Mouse (Mus musculus) lung, postnatal 10 days (tissue): ENCODE data around the gene Tsc22d1.

ENCODE experiments used
- DNase-seq: peaks from one replicate; pipeline ENCODE4 v3.0.0; 2021

Tsc22d1 gene

DNA sequence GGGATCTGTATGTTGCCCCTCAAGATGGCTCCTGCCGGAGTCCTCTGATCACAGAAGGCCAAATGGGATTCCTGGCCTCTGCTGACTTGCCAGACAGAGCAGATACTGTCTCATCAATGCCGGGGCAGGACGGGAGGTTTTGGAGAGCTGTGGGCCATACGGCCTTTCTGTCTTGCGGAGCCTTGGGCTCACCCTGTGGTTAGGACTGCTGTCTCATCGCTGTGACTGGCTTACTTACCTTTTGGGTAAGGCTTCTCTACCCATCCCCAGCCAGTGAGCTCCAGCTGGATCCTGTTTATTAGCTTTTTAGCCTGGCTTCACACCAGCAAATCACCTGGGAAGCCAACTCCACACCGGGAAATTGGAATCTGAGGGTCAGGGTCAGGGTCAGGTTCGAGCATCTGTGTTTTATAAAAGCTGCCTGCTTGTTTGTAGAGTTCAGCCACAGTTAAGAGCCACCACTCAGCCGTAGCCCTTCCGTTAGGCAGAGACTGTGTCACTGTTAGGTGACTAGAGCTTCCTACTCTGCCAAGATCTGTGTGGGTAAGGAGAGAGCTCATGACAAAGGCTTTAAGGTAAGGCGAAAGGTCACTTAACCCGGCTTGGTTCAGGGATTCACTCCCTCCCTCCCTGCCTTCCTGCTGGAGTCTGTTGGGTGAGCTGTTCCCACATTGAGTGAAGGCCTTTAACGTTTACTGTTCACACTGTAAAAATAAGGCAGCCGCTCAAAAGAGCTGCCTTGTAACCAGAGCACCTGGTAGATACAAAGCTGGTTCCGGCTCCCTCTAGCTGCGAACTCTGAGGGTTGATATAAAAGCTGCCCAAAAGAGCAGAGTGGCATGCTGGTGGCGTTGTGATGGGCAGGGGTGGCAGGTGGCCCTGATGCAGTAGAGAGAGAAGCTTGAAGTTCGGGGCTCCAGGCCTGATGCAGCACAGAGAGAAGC is 73.6 kb downstream of the Tsc22d1 start:
- DNase-seq, result no peak

DNA sequence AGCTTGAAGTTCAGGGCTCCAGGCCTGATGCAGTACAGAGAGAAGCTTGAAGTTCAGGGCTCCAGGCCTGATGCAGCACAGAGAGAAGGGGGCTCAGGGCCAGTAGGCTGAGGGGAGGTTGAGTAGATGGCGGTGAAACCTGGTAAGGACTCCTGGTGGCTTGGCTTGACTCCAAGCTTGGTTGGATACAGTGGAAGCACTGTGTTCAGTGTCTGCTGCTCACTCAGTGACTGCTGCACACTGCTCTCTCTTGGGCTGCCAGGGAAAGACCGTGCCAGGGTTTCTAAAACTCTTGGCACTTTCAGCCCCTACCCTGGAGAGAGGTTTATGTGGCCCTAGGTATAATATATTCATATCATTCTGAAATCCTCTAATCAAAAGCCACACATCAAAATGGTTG is 74.4 kb downstream of the Tsc22d1 start:
- DNase-seq, result no peak

DNA sequence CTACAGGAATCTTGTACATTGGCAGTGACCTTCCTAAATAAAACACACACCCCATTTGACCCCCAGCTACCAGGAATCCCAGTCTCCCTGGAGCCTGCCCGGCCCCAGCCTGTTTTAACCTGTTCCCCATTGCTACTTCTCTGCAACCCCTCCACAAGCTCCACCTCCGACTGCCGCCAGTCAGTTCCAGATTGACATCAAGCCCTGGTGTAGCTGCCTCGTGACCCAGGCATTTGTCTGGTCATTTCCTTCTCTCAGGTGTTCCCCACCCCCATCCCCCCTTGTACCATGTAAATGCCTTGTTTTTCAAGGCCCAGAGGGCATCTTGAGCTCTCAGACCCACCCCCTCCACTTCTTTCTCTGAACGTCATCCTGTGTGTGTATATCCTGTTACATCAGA is 80.3 kb downstream of the Tsc22d1 start:
- no peak for DNase-seq

DNA sequence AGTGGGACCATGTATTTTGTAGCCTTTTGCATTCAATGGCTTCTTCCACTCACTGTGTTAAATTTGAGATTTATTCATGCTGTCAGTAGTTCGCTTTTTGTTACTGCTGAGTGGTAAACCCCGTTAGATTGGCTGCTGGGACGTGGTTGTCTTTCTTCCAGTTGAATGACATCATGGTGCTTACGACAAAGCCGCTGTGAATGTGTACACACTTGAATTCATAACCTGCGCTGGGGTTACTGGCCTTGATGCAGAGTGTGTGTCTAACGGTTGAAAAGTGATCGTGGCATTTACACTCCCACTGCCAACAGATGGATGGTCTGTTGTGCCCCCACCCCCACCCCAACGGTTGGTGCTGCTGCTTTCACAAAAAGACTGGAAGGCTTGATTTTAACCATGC is 82.4 kb downstream of the Tsc22d1 start:
- DNase-seq, result no peak

DNA sequence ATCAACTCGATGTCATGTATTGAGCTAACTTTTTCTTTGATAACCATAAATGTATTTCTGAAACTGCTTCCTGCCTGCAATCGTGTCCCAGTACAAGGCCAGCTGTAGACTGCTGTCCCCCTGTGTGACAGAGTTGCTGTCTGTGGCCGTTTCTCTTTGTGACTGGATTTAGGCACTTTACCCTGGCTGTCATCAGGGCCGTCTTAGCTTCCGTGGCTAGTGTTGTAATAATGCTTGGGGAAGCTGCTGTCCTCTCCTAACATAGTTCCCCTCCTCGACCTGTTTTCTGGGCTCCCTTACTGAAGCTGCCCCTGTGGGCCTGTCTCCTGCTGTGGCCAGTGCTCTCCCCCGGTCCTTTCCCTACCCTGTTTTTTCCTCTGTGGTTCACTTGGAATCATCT is 83.4 kb downstream of the Tsc22d1 start:
- DNase-seq, result no peak

DNA sequence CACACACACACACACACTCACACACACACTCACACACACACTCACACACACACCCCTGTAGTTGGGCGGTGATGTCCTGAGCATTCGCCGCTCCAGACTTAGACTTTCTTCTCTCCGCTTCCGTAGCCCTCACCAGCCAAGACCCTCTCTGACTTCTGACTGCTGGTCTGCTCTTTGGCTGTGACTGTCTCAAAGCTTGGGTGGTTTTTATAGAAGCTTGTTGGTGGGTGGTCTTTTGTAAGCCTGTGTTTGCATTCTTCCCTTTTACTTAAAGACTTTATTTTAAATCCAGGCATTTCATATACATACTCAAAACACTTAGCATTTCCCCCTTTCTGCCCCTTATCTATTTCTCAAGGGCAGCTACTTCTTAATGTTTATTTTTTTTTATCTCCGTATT is 84.7 kb downstream of the Tsc22d1 start:
- no peak for DNase-seq

DNA sequence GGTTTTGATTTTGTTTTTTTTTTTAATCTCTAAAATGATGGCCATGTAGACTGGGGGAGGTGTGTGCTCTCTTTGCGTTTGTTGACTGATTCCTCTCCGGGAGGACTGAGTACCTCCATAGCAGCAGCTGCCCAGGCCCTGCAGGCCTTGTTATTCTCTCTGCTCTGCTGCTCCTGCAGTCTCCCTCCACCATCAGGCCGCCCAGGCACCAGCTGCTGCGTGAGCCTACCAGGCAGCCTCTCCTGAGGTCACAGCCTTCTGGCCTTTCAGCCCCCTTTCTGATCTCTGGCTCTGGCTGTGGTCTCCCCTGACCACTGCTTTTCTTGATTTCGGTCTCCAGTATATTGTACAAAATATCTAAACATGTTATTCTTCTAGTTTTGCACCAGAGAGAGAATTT is 85.3 kb downstream of the Tsc22d1 start:
- no peak for DNase-seq

DNA sequence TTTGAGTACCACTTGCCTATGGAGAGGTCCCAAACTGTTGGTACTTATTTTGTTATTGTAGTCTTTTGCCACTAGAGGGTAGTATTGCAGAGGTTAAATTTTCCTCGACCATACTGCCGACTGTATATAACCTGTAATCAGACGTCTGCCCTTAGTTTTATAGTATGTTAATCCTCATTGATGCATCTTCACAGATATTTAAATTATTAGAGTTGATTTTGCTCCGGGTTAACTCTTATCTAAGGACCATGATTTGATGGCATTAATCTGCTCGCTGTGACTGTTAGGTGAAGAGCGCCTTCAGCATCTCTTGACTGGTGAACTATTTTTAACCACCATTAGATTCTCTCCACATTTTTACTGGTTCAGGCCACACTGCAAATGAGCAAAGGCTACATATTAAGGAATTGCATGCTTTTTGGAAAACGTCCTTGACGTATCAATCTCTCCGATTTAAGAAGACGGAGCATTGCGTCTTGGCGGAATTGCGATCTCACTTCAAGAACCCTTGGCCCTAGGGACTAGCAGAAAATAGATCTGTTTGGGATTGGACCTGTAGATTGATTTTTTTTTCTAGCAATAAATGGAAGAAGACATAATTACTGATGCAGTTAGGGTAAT is 88.6 kb downstream of the Tsc22d1 start:
- no peak for DNase-seq

DNA sequence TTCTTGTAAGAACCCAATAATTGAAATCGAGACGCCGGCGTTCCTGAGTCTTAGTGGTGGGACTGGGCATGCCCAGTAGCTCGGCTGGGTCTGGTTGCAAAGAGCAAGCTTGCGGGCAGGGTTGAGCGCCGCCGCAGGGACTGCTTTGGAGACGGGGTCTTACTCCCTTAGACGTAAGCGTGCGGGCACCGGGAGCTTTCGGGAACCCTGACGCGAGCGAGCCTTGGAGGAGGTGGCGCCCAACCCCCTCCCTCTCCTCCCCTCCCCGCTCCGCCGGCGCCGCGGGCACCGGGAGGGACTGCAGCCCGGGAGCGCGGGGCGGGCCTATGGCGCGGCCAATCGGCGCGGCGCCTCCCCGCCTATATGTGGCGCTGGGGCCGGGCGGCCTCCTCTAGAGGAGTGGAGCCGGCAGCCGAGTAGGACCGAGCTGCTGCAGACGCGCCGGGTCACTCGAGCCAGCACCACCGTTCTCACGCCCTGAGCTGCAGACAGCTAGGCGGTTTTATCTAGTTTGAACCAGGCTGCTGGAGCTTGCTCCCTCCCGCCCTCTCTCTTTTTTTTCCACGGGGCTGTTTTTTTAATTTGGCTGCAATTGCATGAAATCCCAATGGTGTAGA is 89.5 kb downstream of the Tsc22d1 start:
- DNase-seq, result peak; percentile 95

DNA sequence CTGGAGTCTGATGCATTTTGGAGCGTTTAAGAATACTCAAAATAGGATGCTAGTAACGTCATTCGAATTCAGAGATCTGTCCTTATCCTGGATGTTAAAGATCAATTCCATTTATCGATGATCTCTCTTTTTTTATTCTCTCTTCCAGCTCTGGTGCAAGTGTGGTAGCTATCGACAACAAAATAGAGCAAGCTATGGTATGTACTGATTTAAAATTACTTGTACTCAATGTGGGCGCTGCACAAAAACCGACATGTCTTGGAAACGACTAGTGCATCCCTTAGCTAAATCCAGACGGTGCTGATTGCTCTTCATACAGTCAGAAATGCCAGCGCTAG is 90.3 kb downstream of the Tsc22d1 start:
- DNase-seq, result no peak

DNA sequence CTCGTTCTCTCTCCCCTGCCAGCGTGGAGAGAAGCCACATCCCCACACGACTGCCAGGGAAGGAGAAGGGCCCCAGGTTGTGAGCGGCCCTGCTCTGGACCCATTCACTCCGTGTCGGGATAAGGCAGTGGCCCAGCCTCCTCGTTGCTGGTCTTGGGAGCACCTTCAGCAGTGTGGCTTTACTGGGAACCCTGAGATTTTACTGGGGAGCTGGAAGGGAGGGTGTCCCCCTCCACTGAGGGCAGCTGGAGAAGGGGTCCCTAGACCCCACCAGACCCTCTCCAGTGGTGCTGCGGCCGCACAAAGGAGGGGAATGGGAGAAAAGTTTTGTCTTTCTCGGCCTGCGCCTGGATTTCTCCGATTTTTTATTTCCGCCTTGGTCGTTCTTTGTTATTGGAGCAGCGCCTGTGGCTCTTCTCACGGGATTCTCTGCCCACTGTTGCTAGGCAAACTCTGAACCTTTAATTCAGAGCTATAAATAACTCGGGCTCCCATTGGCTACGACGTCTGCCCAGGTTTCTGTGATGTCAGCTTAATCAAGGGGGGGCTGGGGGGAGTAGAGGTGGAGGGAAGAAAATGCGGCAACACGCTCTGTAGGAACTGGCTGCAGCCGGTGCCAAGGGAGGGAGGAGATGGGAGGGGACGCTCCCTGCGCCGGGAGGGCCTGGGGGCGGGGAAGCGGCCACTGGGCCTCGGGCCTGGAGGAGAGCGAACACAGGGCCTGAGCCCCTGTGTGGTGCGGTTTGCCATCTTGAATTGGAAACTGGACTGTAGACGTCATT is 90.9 kb downstream of the Tsc22d1 start:
- peak; percentile 95 for DNase-seq

DNA sequence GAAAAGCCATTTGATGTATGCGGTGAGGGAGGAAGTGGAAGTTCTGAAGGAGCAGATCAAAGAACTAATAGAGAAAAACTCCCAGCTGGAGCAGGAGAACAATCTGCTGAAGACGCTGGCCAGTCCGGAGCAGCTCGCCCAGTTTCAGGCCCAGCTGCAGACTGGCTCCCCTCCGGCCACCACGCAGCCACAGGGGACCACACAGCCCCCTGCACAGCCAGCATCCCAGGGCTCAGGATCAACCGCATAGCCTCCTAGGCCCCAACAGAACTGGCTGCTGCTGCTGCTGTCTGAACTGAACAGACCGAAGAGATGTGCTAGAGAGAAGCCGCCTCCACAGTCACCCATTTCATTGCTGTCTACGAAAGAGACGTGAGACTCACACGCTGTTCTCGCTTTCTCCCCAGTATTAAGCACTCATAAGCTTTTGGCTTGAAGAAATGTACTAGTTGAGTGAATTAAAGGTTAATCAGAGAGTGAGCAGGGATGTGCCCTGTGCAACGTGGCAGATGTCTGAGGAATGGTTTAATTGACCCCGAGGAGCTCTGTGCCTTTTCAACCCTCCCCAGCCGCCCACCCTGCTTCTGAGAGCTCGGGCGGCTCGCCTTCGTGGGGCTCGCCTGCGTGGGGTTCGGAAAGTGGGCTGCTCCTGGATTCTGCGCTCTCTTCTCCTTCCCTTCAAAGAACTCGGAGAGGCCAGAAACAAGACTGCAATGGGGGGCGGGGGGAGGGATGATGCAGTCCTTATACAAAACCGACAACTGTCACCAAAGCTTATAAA is 91.9 kb downstream of the Tsc22d1 start:
- peak; percentile 36 for DNase-seq

DNA sequence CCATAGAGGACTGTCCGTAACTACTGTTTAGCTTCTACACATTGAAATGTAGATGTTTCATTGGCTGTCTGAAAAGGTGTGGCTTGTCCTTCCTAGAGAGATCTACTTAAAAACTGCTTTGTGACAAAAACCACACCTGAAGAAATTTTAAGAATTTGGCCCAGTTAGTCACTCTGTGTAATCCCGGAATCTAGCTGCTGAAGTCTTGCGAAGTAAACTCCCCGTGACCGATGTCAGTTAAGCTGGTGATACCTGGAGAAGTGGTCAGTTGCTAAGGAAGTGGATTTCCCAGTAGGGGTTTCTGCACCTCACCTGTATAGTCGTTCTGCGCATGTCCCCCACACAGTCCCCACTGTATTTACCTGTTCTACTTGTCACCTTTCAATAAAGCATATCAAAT is 92.6 kb downstream of the Tsc22d1 start:
- no peak for DNase-seq

DNA sequence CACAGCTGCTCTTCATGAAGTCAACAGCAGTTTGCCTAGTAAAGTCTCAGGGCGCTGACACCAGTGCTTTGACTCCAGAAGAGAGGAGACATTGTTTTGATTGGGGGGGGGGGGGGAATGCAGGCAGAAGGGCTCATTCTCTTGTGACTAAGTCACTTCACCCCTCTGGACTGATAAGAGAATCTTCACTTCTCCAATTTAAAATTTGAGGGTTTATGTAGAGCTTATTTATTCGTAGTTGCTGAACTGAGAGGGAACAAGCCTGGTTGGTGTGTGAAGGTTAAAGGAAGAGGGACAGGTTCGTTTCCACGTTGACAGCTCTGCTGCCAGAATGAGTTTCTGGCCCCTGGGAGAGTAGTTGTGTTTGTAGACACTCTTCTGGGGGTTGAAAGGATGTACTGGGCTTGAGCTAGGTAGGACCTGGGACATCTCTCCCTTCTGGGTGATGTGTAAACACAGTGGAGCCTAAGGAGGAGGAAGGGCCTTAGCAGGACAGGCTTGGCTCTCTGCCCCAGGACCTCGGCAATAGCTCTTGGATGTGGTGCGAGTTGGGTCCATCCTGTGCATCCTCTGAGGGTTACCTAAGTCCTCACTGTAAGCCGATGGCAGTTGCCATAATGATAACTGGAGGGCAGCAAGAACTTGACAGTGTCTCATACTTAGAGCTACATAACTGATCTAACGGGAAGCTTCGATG is 93.2 kb downstream of the Tsc22d1 start:
- DNase-seq, result no peak

DNA sequence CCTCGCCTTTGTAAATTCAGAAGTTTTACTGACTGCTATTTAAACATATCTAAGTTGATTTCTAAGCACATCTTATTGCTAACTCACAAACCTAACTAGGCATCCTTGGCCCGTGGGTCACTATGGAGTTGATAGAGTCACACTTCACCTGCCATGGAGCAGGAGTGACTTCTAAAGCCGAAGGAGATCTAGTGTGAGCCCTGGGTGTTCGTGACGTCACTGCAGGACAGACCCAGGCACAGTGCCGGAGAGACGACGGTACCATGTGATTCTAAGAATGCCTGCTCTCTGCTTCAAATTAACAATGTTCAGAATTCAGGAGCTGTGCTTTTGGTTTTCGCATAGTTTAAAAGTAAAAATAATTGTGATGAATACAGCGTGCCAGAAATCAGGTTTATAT is 93.9 kb downstream of the Tsc22d1 start:
- no peak for DNase-seq

DNA sequence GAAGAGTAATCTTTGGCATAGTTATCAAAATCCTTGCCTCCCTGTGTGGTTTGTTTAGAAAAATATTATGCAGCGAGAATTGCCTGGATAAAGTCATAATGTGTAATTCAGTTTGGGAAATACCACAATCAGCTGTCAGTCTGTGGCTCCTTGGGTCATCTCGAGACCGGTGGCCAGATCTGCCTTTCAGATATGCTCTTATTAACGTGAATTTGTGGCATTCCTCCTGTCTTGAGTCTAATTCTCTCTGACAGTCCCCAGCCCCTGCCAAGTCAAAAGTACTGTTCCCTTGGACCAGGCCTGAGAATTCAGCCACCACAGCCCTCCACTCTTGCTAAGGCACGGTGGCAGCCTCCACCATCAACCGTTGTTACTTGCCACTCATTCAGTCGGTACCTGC is 97.2 kb downstream of the Tsc22d1 start:
- DNase-seq, result no peak

DNA sequence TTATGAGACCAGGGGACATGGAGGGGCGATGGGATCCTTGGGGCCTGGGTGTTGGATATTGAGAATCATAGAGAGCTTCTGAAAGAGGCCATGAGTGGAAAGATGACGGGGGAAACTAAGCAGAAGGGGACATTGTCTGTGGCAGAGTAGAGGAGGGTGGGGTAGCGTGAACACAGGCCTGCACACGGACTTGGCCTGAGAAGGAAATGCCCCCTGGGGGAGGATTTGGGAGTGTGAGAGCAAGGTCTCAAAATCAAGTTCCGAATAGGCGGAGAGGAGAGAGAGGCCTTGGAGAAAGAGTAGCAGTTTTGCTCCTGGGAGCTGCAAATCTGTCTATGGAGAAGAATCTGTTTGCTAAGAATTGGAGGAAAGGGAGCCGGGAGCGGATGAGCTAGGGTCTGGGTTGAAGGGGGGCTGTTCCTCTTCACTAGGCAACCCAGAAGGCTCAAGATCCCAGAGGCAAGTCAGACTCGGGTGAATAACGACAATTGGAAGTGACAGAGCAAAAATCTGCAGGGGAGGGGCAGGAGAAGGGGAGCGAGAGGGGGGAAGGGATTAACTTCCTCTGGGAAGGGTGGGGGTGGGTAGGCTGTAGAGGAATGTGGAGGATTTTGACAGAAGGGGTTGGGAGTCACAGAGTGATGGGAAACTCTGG is 98.8 kb downstream of the Tsc22d1 start:
- peak; percentile 67 for DNase-seq

DNA sequence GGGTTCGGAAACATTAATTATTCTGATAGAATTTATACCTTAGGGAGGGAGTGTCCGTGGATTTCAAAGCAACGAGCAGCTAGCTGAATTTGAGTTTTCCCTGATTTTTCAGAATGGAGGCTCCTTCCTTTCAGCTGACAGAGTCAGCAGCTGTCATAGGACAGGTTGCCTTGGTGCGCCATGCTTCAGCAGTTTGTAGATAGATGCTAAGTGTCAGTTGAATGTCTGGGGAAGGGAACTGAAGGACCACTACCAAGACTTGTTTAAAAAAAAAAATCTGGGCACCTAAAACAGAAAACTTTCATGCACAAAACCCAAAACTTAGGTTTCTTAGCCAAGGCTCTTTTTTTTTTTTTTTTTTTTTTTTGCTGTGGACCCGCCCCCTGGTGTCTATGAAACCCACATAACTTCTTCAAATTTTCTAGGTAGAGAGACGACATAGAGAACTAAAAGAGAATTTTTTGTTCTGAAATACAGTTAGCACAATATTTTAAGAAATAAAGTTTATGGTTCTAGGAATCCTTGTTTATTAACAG is 99.4 kb downstream of the Tsc22d1 start:
- no peak for DNase-seq

DNA sequence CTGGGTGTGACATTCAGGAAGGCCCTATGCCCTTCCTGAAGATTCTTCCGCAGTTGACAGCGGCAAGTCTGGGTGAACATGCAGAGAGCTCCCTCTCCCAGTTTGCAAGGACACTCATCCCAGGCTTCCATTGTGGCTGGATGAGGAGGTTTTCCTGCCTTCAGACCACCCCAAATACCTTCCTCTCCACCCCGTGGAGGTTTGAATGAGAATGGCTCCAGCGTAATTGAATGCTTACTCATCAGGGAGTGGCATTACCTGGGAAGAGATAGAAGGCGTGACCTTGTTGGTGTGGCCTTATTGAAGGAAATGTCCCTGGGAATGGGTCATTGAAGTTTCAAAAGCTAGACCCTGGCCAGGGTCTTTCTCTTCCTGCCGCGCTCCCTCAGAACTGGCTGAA is 100.9 kb downstream of the Tsc22d1 start:
- DNase-seq, result no peak

DNA sequence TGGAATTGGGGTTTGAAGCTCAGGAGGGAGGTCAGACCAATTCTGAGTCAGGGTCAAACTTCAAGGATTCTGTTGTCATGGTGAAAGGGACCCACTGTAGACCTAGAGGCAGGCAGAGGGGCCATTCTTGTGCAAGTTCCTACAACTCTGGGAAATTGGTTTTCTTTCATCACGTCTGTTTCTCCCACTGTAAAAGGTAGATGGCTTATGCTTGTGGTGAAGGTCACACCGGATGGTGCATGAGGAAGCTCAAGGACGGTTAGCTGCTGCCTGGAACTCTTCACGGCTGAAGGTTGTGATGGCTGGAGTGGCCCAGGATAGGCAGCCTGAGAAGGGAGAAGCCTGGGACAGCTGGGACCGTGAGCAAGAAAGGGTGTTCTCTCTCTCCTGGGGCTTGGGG is 103.5 kb downstream of the Tsc22d1 start:
- no peak for DNase-seq

DNA sequence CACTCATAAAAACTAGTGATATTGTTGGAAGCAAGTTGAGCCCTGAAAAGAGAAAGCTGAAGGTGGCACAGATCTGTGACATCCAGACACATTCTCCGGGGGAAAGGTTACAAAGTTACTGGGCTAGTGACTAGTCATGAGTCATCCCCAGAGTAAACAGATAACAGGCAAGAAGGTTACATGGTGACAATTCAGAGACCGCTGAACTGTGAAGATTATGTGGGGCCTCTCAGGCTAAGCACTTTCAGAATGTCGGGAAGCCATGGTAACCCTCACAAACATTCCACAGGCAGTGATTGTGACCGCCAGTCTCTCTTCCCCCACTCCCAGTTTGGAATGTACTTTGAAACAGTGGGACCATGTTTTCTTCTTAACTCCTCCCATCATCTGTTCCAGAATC is 105.8 kb downstream of the Tsc22d1 start:
- peak; percentile 43 for DNase-seq
